Mouse (Mus musculus): ENCODE measurements around the gene Tnfsf12.
"Not testable (repeated sequence)": the region's sequence is repeated elsewhere in the genome, so short reads cannot be mapped to it uniquely, and the experiment has no call there.

The Tnfsf12 gene

DNA sequence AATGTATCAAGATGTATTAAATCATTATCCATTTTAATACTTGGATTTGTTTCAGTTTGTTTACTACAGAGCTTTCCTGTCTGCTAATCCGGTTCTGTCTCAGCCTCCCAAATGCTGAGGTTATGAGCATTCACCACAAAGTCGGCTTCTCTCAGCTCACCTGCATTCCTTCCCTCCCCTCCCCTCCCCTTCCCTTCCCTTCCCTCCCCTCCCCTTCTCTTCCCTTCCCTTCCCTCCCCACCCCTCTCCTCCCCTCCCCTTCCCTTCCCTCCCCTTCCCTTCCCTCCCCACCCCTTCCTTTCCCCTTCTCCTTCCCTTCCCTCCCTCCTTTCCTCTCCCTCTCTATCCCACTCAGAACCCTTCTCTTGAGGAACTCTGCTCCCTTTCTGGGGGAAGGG is 9.0 kb upstream of the Tnfsf12 start:
- no peak for DNase-seq (ENCODE audit: low spot score in 2 of 2)

DNA sequence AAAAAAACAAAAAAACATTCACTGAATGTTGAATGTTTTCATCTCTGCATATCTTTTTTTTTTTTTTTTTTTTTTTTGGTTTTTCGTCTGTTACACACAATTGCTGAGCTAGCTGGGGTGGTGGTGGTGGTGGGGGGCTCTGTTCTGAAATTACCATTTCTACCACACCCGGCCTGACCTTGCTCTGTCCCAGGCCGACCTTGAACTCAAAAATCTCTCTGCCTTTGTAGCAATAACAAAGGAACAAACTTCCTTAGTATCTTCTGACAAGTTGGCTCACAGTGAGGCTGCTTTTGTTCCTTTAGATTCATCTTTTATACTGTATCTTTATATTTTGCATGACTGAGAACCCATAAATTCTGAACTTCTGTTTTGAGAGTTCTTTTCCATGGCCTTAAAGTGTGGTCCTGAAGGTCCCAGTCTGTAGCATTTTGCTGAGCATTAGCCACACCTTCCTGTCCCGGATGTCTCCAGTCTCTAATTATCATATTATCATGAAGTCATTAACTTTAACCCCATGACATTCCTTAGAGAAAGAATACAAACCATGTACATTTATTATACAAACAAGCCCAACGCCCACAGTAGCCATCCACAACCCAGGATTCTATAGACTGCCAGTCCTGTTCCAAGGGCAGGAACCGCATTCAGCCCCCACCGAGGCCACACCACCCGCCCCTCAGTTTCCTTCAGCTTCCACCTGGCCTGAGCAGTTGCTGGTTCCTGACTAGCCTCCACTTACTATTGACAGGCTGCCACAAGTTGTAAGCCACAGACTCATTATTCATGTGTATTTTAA is 8.4 kb upstream of the Tnfsf12 start:
- DNase-seq (ENCODE audit: low spot score in 2 of 2): no peak

DNA sequence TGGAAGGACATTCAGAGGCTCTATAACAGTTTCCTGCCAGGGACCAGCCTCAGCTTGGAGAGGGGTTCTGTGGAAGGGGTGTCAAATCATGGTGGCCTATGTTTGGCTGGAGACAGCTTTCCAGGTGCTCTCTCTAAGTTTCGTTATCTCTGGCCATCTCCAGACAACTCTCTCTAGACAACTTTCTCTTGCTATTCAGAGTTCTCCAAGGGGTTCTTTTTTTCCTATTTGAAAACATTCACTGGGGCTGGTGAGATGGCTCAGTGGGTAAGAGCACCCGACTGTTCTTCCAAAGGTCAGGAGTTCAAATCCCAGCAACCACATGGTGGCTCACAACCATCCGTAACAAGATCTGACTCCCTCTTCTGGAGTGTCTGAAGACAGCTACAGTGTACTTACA is 7.7 kb upstream of the Tnfsf12 start:
- not testable (repeated sequence) for DNase-seq (ENCODE audit: low spot score in 2 of 2)

DNA sequence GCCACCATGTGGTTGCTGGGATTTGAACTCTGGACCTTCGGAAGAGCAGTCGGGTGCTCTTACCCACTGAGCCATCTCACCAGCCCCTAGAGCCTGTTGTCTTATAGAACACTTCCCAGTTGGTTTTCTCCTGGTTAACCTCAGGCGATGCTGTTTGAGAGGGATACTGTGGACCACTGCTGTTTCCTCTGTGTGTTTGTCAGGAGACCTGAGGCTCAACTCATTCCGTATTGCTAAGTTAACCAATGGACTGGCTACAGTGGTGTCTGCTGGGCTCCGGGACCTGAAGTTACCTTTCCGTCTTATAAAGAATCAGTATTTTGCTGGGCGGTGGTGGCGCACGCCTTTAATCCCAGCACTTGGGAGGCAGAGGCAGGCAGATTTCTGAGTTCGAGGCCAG is 7.2 kb upstream of the Tnfsf12 start:
- not testable (repeated sequence) for DNase-seq (ENCODE audit: low spot score in 2 of 2)

DNA sequence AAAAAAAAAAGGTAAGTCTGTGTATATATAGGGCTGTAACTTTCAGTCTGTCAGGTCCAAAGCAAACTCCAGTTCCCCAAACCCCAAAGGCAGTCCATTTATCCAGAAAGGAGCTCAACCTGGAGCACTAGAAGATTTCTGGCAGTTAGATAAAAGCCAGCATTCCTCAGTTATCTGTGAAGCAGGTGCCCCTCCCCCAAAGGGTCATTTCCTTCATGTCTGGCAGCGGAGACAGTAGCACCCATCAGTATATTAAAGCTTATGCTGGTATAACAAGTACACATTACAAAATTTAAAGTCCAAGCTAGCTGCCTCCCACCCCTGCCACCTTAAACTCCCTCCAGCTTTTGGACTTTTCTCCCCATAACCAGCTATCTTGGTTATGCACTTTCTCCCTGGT is 3.9 kb upstream of the Tnfsf12 start:
- DNase-seq (ENCODE audit: low spot score in 2 of 2): no peak

DNA sequence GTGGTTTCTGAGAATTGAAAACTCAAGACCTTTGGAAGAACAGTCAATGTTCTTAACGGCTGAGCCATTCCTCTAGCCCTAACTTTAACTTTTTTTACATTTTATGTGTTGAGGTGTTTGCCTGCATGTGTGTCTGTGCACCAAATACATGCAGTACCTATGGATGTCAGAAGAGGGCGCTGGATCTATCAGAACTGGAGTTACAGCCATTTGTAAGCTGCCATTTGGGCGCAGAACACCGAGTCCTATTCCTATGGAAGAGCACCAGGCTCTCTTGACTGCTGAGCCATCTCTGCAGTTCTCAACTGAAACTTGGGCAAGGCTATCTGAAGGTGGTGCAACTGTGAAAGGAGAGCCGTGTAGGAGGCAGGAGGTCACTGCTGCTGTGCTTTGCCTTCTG is 2.9 kb upstream of the Tnfsf12 start:
- no peak for DNase-seq (ENCODE audit: low spot score in 2 of 2)

DNA sequence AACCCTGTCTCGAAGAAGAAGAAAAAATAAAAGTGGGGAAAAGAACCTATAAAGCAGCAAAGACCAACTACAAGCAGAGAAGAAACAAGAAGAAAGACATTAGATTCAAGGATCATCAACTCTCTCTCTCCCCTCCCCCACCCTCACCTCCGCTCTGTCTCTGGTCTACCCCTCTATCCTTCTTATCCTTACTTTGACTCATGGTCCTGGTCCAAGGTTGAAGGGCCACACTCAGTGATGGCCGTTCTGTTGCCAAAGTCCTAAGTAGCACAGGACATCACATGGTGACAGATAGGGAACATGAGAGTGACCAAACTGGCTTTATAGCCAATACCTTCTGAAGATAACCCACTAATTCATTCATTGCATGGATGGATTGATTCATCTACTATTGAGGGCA is 1.7 kb upstream of the Tnfsf12 start:
- DNase-seq (ENCODE audit: low spot score in 2 of 2): no peak

DNA sequence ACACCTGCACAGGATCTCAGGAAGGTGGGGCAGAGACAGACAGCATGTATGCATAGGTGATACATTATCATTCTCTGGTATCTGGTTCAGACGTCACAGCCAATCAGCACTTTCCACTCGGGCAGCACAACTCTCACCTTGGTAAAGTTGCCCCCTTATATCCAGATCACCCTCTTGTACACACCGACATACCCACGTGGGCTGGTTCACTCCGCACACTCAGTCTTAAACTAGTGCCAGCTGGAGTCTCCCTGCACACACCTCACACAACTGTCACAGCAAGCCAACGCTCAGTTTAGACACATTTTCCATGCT is 646 bp downstream of the Tnfsf12 start:
- DNase-seq (ENCODE audit: low spot score in 2 of 2): peak in 1 of 2 experiments; percentile 61

DNA sequence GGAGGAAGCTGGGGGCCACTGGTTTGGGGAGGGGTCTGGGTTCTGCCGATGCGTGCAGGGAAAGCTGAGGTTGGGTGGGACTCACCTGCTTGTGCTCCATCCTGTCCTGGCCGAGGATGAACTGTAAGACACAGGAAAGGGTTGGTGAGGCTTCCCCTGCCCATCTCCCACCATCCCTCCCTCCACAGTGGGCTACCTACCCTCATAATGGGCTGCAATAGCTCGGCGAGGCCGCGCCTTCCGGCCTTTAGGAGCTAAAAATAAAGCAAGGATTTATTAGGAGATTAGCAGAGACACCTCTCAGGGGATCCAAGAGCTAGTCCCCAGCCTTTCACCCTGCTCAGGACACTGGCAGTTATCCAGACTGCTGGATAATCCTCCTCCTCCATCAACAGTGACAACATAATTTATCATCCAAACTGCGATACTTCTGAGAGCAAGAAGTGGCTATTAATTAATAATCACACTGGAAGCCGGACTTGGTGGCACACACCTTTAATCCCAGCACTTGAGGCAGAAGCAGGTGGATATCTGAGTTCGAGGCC is 2.2 kb downstream of the Tnfsf12 start:
- DNase-seq (ENCODE audit: low spot score in 2 of 2): no peak

DNA sequence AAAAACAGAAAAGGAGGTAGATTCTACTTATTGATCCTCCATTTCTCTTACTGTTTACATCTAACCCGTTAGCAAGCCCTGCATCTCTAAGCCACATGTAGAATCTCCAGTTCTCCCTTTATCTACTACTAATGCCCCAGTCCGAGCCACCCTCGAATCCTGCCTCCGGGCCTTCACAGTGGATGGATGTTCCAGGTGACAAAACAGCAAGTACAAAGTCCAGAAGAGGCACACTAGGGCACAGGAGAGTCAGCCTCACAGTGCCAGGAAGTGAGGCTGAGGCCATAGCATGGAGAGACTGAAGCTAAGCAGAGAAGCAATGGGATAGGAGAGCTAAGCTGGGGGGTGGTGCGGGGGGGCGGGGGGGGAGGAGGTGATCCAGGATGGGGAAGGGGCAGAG is 2.8 kb downstream of the Tnfsf12 start:
- no peak for DNase-seq (ENCODE audit: low spot score in 2 of 2)

DNA sequence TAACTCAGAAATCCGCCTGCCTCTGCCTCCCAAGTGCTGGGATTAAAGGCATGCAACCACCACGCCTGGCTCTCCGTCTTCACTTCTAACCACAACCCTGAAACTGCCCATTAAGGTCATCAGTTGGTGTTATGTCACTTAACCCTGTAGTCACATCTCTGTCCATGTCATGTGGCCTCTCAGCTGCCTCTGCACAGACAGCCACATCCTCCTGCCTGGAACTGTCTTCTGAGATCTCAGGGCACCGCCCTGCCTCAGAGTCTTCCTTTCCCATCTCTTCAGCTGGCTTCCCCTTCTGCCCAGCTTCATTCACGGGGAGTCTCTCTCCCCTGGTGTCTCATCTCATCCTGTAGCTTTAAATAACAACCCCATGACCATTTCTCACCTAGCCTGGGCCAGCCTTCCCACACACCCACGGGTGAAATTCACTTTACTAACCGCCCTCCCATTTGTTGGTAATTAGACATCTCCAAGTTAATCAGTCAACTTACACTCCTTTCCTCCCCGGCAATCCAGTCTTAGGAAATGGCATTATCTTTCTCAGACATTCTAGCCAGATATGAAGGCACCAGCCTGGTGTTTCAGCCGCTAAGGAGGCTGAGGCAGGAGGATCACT is 3.3 kb downstream of the Tnfsf12 start:
- DNase-seq (ENCODE audit: low spot score in 2 of 2): no peak

DNA sequence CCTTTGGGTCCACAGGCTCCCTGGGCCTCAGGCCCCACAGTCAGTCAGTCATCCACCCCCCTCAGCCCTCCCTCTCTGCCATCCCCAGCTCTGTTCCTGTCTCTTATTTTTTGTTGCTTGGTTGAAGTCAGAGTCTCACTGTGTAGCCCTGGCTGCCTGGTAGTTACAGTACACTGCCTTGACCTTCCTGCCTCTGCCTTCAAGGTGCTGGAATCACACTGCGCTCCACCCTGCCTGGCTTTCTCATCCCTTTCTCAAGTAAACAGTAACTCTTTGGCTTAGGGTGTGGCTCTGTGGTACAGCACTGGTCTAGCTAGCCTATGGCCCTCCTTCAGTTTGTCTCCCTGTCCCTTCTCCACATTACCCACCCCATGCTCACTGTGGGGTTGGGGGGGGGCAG is 5.8 kb downstream of the Tnfsf12 start:
- DNase-seq (ENCODE audit: low spot score in 2 of 2): no peak

DNA sequence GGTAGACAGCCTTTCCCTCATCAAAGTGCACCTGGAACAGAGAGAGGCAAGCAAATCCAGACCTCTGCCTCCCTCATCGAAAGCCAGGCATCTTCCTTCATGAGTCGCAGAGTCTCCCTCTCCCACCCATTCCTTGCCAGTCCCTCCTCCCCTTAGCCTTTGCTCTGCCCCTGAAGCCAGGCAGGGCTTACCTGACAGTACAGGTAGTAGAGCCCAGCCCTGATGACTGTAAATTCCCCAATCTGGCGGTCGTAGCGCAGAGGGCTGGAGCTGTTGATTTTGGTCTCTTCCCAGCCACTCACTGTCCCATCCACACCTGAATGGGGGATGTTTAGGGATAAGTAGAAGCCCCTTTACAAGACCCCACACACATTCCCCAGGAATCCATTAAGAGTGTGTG is 8.6 kb downstream of the Tnfsf12 start:
- DNase-seq (ENCODE audit: low spot score in 2 of 2): no peak

DNA sequence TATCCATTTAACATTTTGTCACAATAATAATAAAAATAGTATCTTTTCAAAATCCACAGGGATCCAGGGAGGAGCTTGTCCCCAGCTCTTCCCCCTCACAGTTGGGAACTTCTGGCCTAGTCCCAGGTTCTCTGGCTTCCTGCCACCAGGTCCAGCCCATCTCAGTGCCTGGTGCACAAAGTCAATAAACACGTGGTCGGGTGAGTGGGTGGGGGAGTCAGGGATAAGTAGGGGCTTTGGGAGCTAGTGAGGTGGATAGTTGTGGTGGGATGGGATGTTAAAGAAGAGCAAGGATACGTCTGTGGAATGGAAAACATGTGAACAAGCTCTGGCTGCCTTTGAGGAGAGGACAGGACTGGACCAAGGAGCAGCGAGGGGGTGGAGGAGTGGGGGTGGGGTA is 9.3 kb downstream of the Tnfsf12 start:
- DNase-seq (ENCODE audit: low spot score in 2 of 2): no peak

DNA sequence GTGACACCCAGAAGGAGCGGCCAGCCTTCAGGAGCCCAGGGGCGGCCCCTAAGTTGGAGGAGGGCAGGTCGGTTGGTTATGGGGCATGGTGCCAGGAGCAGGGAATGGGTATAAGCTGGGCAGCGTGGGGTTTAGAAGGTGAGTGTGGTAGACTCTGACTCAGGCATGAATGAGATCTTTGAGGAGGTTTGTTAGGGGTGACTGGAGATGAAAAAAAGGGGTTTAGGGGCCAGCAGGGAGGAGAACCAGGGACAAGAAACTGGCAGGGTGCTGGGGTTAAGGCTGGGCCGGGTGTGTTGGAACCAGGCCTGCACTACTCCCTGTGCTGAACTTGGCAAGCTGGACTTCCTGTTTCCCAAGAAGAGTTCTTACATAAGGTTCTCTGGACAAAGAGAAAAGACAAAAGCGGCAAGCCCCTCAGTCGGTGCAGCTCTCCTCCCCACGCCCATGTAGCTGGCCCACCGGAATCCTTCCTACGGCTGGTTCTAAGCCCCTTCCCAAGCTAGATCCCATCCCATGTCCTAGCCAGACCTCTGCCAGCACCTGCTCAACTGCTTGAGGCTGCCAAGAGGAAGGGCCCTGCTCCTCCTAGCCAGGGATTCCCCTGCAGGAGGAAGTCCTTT is 10.0 kb downstream of the Tnfsf12 start, which contains the start of gene Tnfsf13:
Gene Tnfsf13 (minus strand): TSS at position 259 of the 623 bp plus-strand sequence.
- peak in 1 of 2 experiments; percentile 60 for DNase-seq (ENCODE audit: low spot score in 2 of 2)

DNA sequence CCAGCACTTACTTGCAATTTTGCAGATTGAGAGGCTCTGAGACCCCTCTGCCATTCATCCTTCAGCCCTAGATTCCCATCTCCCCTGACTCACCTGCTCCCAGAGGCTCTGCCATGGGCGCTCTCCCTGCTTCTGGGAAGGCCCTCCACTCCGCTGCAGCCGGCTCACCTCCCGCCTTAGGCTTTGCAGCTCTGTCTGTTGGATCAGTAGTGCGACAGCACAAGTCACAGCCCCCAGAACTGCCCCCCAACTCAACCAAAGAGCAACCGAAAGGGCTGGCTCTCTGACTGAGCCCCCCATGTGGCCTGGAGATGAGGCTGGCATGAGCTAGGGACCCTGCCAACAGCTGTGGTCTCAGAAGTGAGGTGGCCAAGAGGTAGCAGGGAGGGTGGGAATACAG is 10.7 kb downstream of the Tnfsf12 start:
- DNase-seq (ENCODE audit: low spot score in 2 of 2): no peak

DNA sequence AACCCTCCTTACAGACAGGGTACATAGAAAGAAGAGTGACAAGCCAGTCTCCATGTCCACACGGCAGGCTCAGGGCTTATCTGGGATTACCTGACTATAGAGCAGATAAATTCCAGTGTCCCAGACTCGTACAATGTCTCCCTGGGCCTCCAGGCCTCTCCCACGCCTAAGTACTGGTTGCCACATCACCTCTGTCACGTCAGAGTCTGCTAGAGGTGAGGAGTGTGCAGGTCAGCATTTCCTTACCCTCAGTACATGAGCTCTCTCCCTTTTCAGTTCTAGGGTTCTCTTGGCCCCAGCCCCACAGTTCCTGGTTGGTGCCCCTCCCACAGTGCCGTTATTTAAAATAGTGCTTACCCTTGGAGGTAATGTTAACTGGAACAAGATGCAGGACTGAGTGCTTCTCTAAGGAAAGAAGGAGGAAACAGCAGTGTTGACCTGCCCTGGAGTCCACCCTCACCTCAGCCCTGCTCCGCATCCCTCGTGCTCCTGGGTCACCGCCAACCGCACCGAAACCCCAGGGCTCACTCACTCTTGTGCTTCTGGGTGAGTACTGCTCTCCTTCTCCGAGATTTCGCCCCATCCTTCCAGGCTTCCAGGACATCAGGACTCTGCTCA is 11.4 kb downstream of the Tnfsf12 start:
- no peak for DNase-seq (ENCODE audit: low spot score in 2 of 2)

DNA sequence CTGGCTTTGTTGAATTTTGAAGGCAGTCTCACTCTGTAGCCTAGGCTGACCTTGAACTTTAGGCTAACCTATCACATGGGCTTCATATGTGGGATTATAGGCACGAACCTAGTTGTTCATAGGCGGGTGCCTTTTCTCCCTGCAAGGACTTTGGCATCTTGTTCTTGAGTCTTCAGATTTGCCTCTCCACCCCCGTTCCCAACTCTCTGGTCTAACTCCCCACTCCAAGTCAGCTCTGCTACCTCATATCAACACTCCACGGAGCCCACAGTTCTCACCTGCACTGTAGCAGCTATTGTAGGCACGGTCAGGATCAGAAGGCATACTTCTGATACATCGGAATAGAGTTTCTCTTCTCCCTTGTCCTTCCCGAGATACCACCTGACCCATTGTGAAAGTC is 12.1 kb downstream of the Tnfsf12 start:
- no peak for DNase-seq (ENCODE audit: low spot score in 2 of 2)

DNA sequence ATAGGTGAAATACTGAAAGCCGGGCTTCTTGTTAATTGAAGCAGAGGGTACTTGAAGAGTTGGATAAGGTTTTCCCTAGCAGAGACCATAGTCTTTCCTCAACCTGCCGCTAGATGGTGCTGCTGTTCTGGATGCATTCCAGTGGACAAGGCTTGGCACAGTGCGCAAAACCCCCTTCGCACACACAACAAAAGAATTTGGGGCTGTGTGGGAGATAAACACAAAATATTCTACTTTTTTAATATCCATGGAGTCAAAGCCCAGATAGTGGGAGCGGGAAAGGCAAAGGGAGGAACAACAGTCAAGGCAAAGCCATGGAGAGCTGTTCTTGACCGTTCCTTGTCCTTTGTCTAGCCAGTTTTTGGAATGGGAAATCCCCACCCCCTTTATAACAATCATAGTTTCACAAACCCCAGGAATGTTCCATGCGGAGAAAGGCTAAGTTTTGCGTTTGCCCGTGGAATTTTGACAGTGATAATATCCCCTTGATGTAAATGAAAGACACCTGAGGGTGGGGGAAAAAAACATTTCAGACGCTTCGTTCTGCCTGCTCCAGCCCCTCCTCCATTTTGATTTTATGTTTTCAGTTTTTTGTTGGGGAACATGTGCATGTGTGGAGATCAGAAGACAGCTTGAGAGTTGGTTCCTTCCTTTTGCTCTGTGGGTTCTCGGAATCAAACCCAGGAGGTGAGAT is 12.7 kb downstream of the Tnfsf12 start:
- DNase-seq (ENCODE audit: low spot score in 2 of 2): peak in 1 of 2 experiments; percentile 92

DNA sequence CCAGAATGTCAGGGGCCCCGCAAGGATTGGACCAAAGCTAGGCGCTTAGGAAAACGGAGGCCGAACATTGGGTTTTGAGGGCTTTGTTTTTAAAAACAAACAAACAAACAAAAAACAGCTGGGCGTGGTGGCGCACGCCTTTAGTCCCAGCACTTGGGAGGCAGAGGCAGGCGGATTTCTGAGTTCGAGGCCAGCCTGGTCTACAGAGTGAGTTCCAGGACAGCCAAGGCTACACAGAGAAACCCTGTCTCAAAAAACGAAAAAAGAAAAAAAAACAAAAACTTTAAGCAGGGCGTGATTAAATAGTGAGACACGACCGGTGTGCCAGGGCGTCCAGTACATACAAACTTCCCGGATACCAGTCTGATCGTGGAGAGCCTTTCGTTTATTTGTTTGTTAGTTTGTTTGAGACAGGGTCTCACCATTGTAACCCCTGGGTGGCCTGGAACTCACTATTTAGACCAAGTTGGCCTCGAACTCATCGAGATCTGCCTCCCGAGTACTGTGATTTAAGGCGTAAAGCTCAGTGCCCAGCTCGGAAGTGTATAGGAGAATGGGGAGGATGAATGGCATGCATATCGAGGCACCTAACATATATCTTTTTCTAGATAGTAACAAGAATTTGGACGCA is 13.3 kb downstream of the Tnfsf12 start:
- no peak for DNase-seq (ENCODE audit: low spot score in 2 of 2)
